Mouse (Mus musculus): Measurements from ENCODE around the gene Smgc.
"Not testable (repeated sequence)": the region's sequence is repeated elsewhere in the genome, so short reads cannot be mapped to it uniquely, and the experiment has no call there.

Smgc gene

DNA sequence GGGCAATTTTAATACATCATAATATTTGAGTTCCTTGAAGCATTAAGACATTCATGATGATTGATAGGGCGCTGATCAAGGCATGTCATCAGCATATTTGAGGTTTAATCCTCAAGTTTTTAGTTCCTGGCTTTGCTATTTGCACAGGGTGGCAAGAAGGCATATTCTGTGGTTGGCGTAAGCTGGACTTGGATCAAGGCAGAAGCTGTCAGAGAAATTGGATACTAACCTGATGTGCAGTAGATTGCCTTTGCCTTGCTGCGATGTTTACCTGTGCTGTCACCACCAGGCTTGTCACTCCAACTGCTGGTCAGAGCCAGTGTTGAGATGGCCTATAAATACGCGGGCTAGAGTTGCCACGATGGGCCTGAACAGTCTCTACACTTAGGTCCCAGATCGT, at the start of gene Smgc:
Smgc (plus strand) TSS at position 301 of the 400 bp plus-strand sequence.
- in situ Hi-C loops (cut with MboI, MseI), result no loop called here

GRCm38 (mm10) chr15:91788338-91788737, 49.7 kb upstream of the Smgc start:
- in situ Hi-C loops (cut with MboI, MseI), result no loop called here

- in situ Hi-C loops (cut with MboI, MseI), result no loop called here
These were observed 31.6 kb upstream of the Smgc start for GRCm38 (mm10) chr15:91806463-91806862.

DNA sequence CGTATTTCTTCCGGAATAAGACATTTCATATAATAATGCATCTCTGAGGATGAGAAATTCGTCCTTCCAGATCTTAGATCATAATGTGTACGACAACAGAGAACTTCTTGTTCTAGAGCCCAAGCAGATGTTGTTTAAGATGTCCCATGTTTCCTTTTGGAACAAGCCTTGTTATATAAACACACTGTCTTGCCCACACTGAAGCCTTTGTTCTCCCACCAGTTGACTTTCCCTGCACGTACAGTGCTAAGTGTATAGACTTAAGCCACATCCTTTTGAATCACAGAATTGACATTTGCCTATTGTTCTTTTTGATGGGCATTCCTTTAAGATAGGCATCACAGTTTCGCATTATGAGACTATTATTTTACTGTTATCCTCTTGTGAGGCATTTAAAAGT, 2.7 kb upstream of the Smgc start:
- in situ Hi-C loops (cut with MboI, MseI), result no loop called here

DNA sequence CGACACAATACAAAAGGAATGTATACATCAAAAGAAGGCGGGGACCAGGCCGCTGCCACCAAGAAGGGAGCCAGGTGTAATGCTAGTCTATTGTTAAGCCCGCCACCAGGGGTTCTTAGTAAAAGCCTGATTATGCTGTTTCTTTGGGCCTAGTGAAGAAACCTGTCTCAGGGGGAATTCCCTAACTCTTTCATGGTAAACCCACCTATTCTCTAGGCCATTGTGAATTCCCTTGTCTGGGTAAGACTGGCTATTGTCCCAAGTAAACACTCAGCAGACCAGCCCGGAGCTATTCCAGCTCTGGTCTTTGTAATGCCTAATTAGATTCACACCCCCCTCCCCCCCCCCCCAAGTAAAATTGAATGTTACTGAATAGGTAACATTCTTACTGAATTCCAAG, 26.1 kb downstream of the Smgc start:
- in situ Hi-C loops (cut with MboI, MseI), result not testable (repeated sequence)

DNA sequence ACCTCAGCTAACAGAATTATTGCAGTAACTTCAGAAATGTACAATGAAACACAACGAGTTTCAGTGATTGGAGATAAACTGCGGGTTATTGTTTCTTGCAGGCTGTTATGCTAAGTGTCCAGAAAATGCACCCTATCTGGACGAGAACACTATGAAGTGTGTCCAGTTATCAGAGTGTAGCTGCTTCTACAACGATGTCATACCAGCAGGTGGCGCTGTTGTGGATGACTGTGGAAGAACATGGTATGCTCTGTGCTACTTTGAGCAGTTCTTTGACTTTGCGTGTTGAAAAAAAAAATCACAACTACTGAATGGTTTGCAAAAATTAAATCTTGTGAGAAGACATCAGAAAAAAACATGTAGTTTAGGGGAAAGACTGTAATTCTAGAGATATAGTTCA, 62.2 kb downstream of the Smgc start:
- in situ Hi-C loops (cut with MboI, MseI), result no loop called here

DNA sequence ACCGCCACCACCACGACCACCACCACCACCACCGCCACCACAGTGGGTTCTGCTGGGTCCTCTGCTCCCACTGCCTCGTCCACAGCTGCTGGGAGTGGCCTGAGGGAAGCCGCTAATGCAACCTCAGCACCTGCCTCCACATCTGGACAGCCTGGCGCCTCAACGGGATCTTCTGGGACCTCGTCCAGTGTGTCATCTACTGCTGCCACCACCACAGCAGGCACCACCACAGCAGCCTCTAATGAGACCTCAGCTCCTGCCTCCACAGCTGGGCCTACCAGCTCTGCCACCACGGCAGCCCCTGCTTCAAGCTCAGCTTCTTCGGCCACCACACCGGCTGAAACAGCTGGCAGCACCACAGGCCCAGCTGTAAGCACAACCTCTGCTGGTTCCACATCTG, 69.0 kb downstream of the Smgc start:
- in situ Hi-C loops (cut with MboI, MseI), result not testable (repeated sequence)

Data from T-helper 1 cell (primary cell).